Mouse (Mus musculus) intestine, postnatal 0 days (tissue): ENCODE results near the gene Ak8. TPM values are rescaled to one million over a fixed set of nuclear protein-coding genes. Genes with fewer than 3 reads are reported as not detected.

ENCODE experiments used
- ATAC-seq: fragments of 200-750 bp; cut with Nextera tagmentation; 2 replicates; pipeline ENCODE4 v1.8.0; 2017; ENCODE audit warnings: mild to moderate bottlenecking, moderate TSS enrichment, moderate library complexity
- H3K27ac ChIP-seq: fragments of 300-500 bp; sonication (generic); 2 replicates; pipeline ENCODE4 v1.5.1; 2014; ENCODE audit warnings: mild to moderate bottlenecking, low read depth, low read length, moderate library complexity
- H3K27me3 ChIP-seq: fragments of 300-500 bp; sonication (generic); replicated peaks from 2 replicates; pipeline ENCODE4 v1.6.1; 2014; ENCODE audit warnings: low read length, mixed read lengths; ENCODE audit not compliant: control insufficient read depth, insufficient read depth
- H3K36me3 ChIP-seq: fragments of 300-500 bp; sonication (generic); 2 replicates; pipeline ENCODE4 v1.6.1; 2014; ENCODE audit warnings: mild to moderate bottlenecking, moderate library complexity; ENCODE audit not compliant: control insufficient read depth, insufficient read depth
- H3K4me1 ChIP-seq: fragments of 300-500 bp; sonication (generic); replicated peaks from 2 replicates; pipeline ENCODE4 v1.6.1; 2014; ENCODE audit warnings: antibody characterized with exemption, low read length, mixed read lengths; ENCODE audit not compliant: control insufficient read depth, insufficient read depth
- H3K4me2 ChIP-seq: fragments of 300-500 bp; sonication (generic); replicated peaks from 2 replicates; pipeline ENCODE4 v1.6.1; 2014; ENCODE audit warnings: low read depth, mild to moderate bottlenecking, moderate library complexity
- H3K4me3 ChIP-seq: fragments of 300-500 bp; sonication (generic); 2 replicates; pipeline ENCODE4 v1.5.1; 2014; ENCODE audit warnings: low read depth, low read length
- H3K9ac ChIP-seq: fragments of 300-500 bp; sonication (generic); 2 replicates; pipeline ENCODE4 v1.6.1; 2014; ENCODE audit warnings: mild to moderate bottlenecking, low read depth, low read length
- H3K9me3 ChIP-seq: fragments of 300-500 bp; sonication (generic); 2 replicates; pipeline ENCODE4 v1.6.1; 2016; ENCODE audit warnings: mixed run types; ENCODE audit not compliant: control insufficient read depth
- CTCF ChIP-seq: sonication (generic); IDR thresholded peaks from 2 replicates; pipeline ENCODE4 v1.5.1; 2016; ENCODE audit warnings: low read depth, mild to moderate bottlenecking, control low read depth, antibody characterized with exemption, moderate library complexity
- WGBS: fragments of 180-500 bp; shearing (Covaris S2); extraction: QIAGEN DNeasy Blood & Tissue Kit; methylation state at CpG from one replicate; pipeline ENCODE4 v1.1.7; 2014; 5-methylcytosine and 5-hydroxymethylcytosine counted together
- polyA plus RNA-seq: library from polyadenylated mRNA; unstranded; fragments of >200 nt; fragmentation: Nextera tagmentation; extraction: Ambion mirVana; gene quantifications from 2 replicates; pipeline ENCODE4 v1.2.1, GENCODE M21; 2015

The Ak8 gene
- polyA plus RNA-seq, 1 experiment from 2014 or later = not detected

- Histone ChIP-seq H3K27me3 (no peaks in the 10 kb centered on the region), H3K9me3 (no peaks in the 10 kb centered on the region), H3K4me1 (no peaks in the 10 kb centered on the region), H3K27ac (no peak overlapping the region), H3K4me2 (no peak overlapping the region), H3K4me3 (no peak overlapping the region), H3K9ac (no peak overlapping the region), H3K36me3 (no peaks in the 10 kb centered on the region)
- ATAC-seq = no peak
- 47% methylated on average over 8 of the region's 8 CpGs for WGBS
- no peak for TF ChIP-seq CTCF
Observed at GRCm38 (mm10) chr2:28796298-28796697, 96.3 kb downstream of the Ak8 start.

GRCm38 (mm10) chr2:28797490-28798106 is 97.6 kb downstream of the Ak8 start:
- no peak for TF ChIP-seq CTCF
- Histone ChIP-seq H3K4me3 (no peak overlapping the region), H3K4me2 (no peak overlapping the region), H3K27me3 (no peaks in the 10 kb centered on the region), H3K9ac (no peak overlapping the region), H3K9me3 (no peaks in the 10 kb centered on the region), H3K27ac (no peak overlapping the region), H3K36me3 (no peaks in the 10 kb centered on the region), H3K4me1 (no peaks in the 10 kb centered on the region)
- 72% methylated on average over 18 of the region's 18 CpGs for WGBS
- no peak for ATAC-seq

DNA sequence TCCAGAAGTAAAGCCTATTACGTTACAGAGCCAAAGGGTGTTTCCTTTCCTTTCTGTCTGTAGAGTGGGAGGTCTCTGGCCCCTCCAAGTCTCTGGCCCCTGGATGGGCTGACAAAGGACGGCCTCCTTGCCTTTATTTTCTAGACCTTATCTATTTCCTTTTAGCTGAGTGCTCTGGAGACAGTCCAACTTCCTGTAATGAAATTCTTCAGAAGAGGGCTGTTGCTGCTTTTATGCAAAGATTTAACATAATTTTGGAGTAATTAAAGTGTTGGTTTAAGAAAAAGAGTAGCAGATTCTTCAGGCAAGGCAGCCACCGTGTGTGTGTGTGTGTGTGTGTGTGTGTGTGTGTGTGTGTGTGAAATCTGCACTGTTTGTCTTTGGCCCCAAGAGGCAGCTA is 98.4 kb downstream of the Ak8 start:
- Histone ChIP-seq H3K9ac (no peak overlapping the region), H3K4me3 (no peak overlapping the region), H3K27me3 (no peaks in the 10 kb centered on the region), H3K9me3 (no peaks in the 10 kb centered on the region), H3K4me1 (no peaks in the 10 kb centered on the region), H3K36me3 (no peaks in the 10 kb centered on the region), H3K27ac (no peak overlapping the region), H3K4me2 (no peak overlapping the region)
- ATAC-seq = no peak
- 31% methylated on average over 3 of the region's 3 CpGs for WGBS
- no peak for TF ChIP-seq CTCF

- 30% methylated on average over 2 of the region's 2 CpGs for WGBS
- Histone ChIP-seq H3K36me3 (no peaks in the 10 kb centered on the region), H3K4me1 (no peaks in the 10 kb centered on the region), H3K4me3 (no peak overlapping the region), H3K9ac (no peak overlapping the region), H3K27me3 (no peaks in the 10 kb centered on the region), H3K27ac (no peak overlapping the region), H3K4me2 (no peak overlapping the region), H3K9me3 (no peaks in the 10 kb centered on the region)
- TF ChIP-seq CTCF = no peak
- ATAC-seq = no peak
Observed at GRCm38 (mm10) chr2:28799575-28799974, 99.6 kb downstream of the Ak8 start.

DNA sequence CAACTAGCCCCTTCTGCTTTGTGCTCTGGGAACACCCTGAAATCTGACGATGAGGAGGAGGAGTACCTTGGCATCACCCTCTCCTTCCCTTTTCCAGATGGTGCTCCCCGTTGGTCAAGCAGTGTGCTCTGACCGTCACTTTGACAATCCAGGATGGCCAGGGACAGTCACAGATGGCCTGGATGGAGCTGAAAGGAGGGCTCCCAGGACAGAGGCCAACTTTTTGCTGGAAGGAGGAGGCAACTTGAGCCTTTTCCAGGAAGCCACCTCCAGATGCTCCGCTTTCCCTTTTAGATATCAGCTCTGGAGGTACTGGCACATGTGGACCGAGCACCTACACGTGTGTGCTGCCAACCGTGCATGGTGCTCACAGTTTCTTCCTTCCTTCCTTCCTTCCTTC is 103.4 kb downstream of the Ak8 start:
- no peak overlapping the region for H3K27ac ChIP-seq
- no peak for TF ChIP-seq CTCF
- ATAC-seq = no peak
- H3K4me2 ChIP-seq = no peak overlapping the region
- 87% methylated on average over 7 of the region's 7 CpGs for WGBS
- H3K9me3 ChIP-seq = no peaks in the 10 kb centered on the region
- H3K4me1 ChIP-seq = 0 out of 2 replicates have a peak, but pooled peaks cover 3% of the 10 kb centered on the region
- H3K9ac ChIP-seq = no peak overlapping the region
- no peak overlapping the region for H3K4me3 ChIP-seq
- no peaks in the 10 kb centered on the region for H3K27me3 ChIP-seq
- no peaks in the 10 kb centered on the region for H3K36me3 ChIP-seq

DNA sequence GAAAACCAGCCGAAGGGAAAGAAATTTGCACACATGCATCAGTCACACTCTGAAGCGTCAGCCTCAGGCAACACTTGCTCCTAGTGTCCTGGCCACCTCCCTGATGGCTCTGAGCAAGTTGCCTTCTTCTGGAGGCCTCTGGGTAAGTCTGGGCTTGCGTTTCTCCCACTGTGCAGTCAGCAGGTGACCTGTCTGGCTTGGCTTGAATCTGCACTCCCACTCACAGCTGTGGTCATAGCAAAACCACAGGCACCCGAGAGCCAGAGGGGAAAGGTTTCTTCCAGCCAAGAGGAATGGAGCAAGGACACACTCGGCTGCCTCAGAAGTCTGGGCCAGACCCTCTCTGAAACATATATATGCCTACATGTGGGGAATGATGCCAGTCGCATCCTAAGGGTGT is 108.9 kb downstream of the Ak8 start:
- Histone ChIP-seq H3K9ac (no peak overlapping the region), H3K27me3 (no peaks in the 10 kb centered on the region), H3K4me1 (0 out of 2 replicates have a peak, but pooled peaks cover 3% of the 10 kb centered on the region), H3K27ac (no peak overlapping the region), H3K9me3 (no peaks in the 10 kb centered on the region), H3K4me2 (no peak overlapping the region), H3K36me3 (no peaks in the 10 kb centered on the region), H3K4me3 (no peak overlapping the region)
- TF ChIP-seq CTCF = no peak
- WGBS = 72% methylated on average over 6 of the region's 6 CpGs
- no peak for ATAC-seq
